Mouse (Mus musculus): Measurements from ENCODE around the gene Klhl41.

DNA sequence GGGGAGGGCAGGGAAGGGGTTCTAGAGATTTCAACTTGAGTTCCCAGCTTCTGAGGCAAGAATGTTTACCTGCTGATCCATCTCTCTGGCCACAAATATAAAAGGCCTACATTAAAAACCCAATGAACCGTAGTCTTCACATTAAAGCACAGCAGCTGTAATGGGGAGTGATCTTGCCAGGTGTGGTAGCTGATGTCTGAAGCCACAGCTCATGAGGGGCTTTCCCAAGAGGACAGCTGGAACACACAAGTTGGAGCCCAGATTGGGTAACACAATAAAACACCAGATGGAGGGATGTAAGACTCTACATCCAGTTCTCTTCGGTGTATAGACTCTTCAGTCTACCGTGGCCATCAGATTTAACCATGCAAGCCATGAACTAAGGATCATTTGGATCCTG lies 14.6 kb downstream of the Klhl41 start:
- no peak for TF ChIP-seq EP300 (IDR thresholded peaks at IDR 0.05; ENCODE audit: insufficient read depth, low read depth, low read length)
- TF ChIP-seq CTCF (IDR thresholded peaks at IDR 0.05; ENCODE audit: low read depth, low read length) = no peak
- TF ChIP-seq POLR2A (IDR thresholded peaks at IDR 0.05; ENCODE audit: insufficient read depth, low read length) = no peak

Measured in ES-Bruce4 (cell line).